Mouse (Mus musculus): Measurements from ENCODE around the gene Serpini1. TPM values are rescaled to one million over a fixed set of nuclear protein-coding genes. Genes with fewer than 3 reads are reported as not detected.
"Not testable (repeated sequence)": the region's sequence is repeated elsewhere in the genome, so short reads cannot be mapped to it uniquely, and the experiment has no call there.

The Serpini1 gene
- total RNA-seq, 2 experiments from 2014 or later = 0.26 to 1.2 TPM

DNA sequence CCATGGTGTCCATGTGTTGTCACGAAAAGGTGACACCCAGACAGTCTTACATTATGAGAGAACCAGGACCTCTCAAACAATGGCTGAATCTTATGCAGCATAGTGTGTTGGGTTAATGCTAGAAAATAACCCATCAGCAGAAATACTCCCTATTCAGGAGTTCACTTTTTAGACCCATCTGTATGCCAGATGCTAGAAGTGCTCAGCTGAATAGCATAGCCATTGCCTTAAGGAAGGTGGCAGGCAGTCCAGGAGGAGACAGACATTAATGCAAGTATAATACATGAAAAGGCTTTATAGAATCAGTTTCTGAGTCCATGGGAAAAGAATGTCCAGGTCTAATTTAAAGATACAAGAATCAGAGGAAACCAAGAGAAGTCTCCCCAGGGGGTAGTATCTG is 75.9 kb downstream of the Serpini1 start:
- no peak for ATAC-seq (replicated peaks; ENCODE audit: low FRiP score, poor library complexity, severe bottlenecking)

DNA sequence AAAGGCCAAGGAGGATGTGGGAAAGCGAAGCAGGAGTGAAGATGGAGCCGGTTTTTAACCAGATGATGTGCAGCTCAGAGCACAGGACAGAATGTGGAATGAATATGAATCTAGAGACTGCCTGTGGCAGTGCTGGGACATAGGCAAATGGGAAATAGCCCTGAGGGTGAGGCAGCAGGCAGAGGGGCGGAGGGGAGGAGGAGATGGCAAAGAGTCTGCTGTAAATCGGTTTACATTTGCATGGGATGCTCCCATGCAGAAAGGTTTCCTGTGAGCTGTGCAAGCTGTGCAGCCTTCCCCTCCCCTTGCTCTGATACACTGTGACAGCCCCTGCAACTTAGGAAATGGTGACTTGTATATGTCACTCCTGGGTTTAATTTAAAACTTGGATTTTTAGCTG is 76.3 kb downstream of the Serpini1 start:
- no peak for ATAC-seq (replicated peaks; ENCODE audit: low FRiP score, poor library complexity, severe bottlenecking)

DNA sequence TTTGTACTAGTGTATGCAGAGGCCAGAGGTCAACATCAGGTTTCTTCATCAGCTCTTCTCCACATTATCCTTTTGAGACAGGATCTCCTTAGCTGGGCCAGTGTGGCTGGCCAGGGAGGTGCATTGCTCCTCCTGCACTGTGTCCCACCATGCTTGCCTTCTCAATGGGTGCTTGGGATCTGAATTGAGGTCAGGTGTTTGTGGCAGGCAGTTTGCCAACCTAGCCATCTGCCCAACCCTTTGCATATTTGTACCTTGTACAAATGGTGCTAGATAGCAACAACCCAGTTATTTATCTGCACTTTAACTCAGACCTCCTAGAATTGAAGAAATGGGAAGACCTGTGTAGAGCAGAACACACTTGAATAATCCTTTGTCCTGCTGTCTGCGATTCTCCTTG is 78.3 kb downstream of the Serpini1 start:
- ATAC-seq (replicated peaks; ENCODE audit: low FRiP score, poor library complexity, severe bottlenecking) = no peak

DNA sequence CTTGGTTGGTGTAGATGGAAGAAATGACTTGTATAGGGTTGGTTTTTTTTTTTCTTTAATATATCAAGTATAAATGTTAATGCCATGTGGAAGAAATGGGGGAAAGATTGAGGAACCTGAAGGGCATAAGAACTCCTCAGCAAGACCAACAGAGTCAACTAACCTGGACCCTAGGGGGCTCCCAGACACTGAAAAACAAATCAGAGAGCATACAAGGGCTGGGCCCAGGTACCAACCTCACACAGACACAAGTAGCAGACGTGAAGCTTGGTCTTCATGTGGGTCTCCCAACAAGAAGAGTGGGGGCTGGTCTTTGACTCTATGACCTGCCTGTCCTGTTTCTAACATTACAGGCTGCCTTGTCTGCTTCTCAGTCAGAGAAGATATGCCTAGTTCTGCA is 82.2 kb downstream of the Serpini1 start:
- ATAC-seq (replicated peaks; ENCODE audit: low FRiP score, poor library complexity, severe bottlenecking) = no peak

DNA sequence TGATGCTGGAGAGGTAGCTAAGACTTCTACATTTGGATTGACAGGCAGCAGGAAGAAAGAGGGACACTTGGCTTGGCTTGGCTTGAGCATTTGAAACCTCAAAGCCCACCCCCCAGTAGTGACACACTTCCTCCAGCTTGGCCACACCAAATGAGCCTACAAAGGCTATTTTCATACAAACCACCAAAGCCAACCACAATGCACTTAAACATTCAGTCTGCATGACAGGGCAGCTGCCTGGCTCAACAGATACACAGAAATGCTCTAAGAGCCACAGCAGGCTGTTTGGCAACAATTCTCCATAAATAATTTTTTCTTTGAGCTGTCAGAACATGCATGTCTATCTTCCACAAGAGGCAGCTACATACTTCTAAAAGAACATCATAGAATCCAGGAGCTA is 90.2 kb downstream of the Serpini1 start:
- ATAC-seq (replicated peaks; ENCODE audit: low FRiP score, poor library complexity, severe bottlenecking) = no peak

DNA sequence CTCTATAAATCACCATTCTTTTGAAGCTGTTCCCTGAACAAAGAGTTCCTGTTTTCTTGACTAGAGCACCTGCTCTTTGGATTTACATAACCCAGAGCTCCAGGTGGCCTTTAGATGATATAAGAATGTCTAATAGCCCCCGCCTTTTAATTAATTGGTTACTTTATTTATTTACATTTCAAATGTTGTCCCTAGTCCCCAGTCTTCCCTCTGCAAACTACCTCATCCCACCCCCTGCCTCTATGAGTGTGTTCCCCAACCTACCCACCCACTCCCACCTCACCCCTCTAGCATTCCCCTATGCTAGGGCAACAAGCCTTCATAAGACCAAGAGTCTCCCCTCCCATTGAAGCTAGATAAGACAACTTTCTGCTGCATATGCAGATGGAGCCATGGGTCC is 90.9 kb downstream of the Serpini1 start:
- no peak for ATAC-seq (replicated peaks; ENCODE audit: low FRiP score, poor library complexity, severe bottlenecking)

DNA sequence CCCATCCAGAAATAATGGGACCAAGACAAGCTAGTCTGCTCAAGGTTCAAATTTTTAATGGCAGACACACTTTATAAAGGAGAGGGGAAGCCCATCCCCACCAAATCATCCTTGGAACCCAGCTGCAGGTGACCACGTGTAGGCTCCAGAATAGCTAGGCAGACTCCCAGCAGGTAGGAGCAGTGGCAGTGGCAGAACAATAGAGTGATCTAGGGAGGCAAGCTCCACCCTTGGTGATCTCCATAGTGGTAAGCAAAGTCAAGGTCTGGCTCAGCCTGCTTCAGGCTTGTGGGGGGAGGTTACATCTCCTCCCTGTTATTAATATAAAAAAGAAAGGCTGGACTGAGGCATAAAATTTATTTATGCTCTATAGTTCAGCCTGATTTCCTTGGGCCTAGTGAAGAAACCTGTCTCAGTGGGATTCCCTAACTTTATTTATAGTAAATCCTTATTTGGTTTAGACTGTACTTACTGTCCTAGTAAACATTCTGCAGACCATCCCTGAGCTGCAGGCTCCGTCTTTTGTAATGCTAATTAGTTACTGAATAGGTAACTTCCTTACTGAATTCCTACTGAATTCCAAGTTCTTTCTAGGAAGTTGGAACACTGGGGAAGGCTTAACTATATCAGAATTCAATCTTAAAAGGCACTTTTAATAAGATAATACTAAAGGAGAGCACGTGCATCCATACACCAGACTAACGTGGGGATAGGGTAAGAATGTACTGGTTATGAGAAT is 93.2 kb downstream of the Serpini1 start:
- not testable (repeated sequence) for ATAC-seq (replicated peaks; ENCODE audit: low FRiP score, poor library complexity, severe bottlenecking)

DNA sequence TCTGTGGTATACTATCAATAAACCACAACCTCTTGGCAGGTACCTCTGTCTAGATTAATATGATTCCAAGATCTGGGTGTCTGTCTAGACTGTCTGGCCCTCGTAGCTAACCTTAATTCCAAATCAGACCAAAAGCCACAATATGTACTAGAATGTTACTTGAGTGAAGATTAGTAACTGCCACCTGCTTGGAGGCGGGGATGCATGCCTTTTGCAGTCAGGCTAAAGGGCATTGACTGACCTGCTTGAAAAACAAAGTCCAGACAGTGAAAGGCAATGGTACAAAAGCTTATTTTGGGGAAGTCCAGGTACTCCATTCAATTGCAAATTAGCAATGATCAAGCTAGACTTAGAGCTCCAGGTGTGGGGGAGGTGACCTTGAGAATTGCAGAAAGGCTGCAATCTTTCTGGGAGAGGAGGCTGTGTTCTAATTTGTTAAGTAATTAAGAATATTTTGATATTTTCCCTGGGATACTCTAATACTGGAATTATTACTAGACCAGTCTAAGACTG is 94.3 kb downstream of the Serpini1 start:
- no peak for ATAC-seq (replicated peaks; ENCODE audit: low FRiP score, poor library complexity, severe bottlenecking)

DNA sequence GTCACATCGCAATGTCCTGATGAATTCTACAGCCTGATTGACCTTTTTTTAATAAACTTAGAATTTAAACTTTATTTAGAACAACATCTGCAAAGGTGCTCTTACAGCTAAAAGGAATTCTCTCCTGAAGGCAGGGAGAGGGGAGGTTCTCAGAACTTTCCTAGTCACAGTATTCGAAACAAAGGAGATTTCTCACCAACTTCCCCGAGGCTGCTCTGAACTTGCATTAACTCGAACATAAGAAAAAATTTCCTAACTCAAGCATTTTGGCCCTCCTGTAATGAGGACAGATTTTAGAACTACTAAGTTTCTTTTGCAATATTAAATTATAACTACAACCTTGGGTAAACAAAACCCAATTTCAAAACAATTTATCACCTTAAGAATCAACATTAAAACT is 96.6 kb downstream of the Serpini1 start:
- not testable (repeated sequence) for ATAC-seq (replicated peaks; ENCODE audit: low FRiP score, poor library complexity, severe bottlenecking)

DNA sequence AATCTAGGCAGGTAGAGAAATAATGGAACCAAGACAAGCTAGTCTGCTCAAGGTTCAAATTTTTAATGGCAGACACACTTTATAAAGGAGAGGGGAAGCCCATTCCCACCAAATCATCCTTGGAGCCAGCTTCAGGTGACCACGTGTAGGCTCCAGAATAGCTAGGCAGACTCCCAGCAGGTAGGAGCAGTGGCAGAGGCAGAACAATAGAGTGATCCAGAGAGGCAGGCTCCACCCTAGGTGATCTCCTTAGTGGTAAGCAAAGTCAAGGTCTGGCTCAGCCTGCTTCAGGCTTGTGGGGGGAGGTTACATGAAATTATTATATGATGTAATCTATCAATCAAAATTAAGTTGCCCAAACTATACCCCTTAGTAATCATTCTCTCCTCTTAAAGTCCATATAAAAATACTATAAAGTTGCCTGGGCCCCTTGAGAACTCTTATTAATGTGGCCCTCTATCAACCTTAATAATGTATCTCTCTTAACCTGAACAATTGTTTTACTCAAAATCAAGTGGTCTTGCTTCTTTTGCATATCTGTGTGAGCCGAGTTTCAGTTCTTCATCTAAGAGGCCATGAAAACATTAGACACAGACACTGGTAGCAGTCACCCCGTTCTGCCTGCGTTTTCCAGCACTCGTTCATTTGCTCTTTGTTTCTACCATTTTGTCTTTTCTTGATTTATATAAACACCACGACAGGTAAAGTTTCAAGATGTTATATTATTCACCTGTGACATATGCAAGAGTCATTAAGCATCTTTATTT is 98.4 kb downstream of the Serpini1 start:
- ATAC-seq (replicated peaks; ENCODE audit: low FRiP score, poor library complexity, severe bottlenecking) = no peak

DNA sequence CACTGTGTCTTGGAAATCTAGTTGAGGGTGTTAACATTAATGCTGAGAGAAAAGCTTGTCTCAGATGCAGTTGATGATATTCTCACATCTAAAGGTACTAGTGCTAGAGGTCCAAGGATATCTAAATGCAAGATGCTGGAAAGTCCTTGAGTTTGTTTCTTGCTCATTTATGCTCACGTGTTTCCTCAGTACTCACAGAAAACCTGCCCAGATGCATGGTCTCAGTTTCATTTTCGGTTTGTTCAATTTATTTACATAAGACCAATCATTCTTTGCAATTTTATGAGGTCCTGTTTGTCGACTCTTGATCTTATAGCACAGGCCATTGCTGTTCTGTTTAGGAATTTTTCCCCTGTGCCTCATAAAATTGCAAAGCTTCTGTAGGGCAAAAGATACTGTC is 109.6 kb downstream of the Serpini1 start:
- no peak for ATAC-seq (replicated peaks; ENCODE audit: low FRiP score, poor library complexity, severe bottlenecking)

DNA sequence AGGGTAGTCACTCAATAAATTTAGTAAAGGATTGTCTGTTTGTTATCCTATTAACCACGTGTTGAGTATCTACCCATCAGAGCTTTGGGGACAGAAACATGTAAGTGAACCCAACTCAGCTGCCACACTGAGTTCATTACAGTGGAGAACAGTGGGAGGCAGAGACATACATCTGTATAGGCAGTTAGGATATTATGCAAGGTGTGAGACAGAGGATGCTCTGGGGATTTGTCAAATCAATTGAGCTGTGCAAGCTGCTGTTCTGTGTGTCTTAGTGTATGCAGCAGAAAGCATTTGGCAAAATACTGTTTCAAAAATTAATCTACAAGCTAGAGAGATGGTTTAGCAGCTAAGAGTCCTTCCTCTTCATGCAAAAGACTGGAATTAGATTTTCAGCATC is 113.1 kb downstream of the Serpini1 start:
- no peak for ATAC-seq (replicated peaks; ENCODE audit: low FRiP score, poor library complexity, severe bottlenecking)

DNA sequence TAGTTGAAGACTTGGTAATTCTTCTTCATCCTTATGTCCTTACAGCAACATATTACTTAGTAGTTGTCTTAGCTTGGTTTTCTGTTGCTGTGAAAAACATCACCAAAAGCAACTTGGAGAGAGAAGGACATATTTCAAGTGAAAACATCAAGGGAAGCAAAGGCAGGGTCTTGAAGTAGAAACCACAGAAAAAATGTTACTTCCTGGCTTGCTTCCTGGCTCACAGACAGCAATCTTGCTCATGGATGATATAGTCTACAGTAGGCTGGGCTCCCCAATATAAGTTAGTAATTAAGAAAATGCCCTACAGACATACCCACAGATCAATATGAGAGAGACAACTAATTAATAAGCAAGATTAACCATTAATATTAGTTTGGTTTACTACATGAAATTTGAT is 125.5 kb downstream of the Serpini1 start:
- no peak for ATAC-seq (replicated peaks; ENCODE audit: low FRiP score, poor library complexity, severe bottlenecking)

DNA sequence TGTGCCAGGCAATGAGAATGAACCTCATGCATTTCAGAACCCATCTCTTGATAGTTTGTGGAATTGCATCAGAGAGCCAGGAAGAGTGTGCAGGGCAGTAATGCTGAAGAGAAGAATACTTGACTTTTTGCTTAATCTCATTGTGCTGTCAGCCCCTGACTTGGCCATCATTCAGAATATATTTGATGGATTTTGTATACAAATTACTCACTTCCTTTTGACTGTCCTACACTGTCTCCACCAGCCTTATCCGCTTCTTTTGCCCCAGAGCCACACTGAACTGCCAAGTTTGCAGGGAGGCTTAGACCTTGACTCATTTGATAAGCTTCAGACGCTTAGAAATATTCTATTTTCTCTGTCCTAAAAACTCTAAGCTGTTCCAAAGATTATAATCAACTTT is 129.4 kb downstream of the Serpini1 start:
- ATAC-seq (replicated peaks; ENCODE audit: low FRiP score, poor library complexity, severe bottlenecking) = no peak

DNA sequence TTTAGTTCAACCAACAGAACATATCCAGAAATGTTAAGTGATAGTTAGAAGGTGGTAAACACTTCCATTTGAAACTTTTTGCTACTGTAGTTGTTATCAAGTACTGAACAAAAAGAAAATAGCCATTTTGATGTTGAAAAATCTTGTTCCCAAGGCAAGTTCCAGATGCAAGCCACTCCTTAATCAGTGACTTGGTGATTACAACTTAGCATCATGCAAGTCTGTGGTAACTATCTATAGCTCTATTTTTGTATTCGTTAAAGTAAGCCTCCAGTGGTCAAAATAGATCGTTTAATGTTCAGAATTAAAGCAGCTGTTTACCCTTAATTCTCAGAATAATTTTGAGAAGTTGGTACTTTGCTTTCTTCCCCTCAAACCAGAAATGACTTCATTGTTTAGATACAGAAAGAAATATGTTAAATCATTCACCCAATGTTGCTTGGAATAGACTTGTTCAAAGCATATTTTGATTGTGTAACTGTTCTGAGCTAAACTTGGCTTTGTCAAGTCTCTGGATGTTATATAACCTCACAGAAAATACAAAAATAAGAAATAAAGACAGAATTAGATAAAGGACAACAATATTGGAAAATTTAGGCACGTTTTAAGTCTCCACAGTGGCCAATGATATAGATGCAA is 130.0 kb downstream of the Serpini1 start:
- ATAC-seq (replicated peaks; ENCODE audit: low FRiP score, poor library complexity, severe bottlenecking) = no peak

DNA sequence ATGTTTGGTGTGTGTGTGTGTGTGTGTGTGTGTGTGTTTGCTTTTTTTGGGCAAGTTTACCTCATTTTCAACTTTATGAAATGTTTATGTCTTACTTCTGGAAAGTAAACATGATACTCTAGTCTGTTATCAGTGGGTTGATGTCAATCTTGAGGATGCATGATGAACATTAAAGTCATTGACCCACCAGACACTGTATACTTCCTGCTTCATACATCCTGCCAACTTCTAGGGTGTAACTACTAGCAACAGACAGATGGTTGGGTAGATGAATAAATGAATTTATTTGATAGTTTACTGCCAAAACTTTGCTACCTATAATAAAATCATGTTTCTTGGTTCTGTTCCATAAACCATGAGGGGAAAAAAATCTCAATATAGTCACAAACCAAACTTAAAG is 133.0 kb downstream of the Serpini1 start:
- ATAC-seq (replicated peaks; ENCODE audit: low FRiP score, poor library complexity, severe bottlenecking) = no peak

DNA sequence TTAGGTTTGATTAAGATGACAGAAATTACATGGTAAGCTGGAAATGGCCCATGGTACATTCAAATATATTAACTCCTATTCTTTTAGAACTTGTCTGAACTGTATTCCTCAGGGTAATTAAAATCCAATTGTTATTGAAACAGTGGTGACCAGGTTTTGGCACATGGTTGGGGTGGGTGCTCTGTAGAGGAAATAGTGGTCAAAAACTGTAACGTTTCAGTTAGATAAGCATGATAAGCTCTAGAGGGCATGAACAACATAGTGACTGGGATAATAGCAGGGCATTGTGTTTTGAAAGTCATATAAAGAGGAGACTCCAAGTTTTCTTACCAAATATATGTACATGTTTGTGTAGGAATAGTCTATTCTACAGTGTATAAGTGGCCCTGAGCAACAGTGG is 134.7 kb downstream of the Serpini1 start:
- no peak for ATAC-seq (replicated peaks; ENCODE audit: low FRiP score, poor library complexity, severe bottlenecking)

All from erythroblast, adult 5-6 weeks (primary cell).